Mouse (Mus musculus) large intestine, adult 2 months (tissue): ENCODE measurements around the gene Dph1. TPM values are rescaled to one million over a fixed set of nuclear protein-coding genes. Genes with fewer than 3 reads are reported as not detected.

ENCODE experiments used
- DNase-seq: peaks from one replicate; pipeline ENCODE4 v3.0.0-alpha.2; 2012; ENCODE audit warnings: low read depth, low spot score
- WGBS: fragments of 180-500 bp; shearing (Covaris S2); methylation state at CpG from one replicate; pipeline ENCODE4 v1.1.7; 2018; 5-methylcytosine and 5-hydroxymethylcytosine counted together
- polyA plus RNA-seq: library from polyadenylated mRNA; depleted of rRNA; stranded (reverse); fragments of >200 nt; gene quantifications from 2 replicates; pipeline ENCODE4 v1.2.3, GENCODE M21; 2012; rRNA removed

Gene Dph1
- polyA plus RNA-seq, 1 experiment: 29.7 TPM

- no peak for DNase-seq
- WGBS: 64% methylated on average over 3 of the region's 3 CpGs
Measured at GRCm38 (mm10) chr11:75141038-75141437, 50.0 kb downstream of the Dph1 start.

- WGBS: 50% methylated on average over 5 of the region's 5 CpGs
- no peak for DNase-seq
Measured at GRCm38 (mm10) chr11:75140431-75140830, 50.6 kb downstream of the Dph1 start.

- no peak for DNase-seq
- 47% methylated on average over 11 of the region's 11 CpGs for WGBS
Measured at GRCm38 (mm10) chr11:75139122-75139963, 51.7 kb downstream of the Dph1 start.

- 45% methylated on average over 5 of the region's 5 CpGs for WGBS
Measured at GRCm38 (mm10) chr11:75136666-75137398, 54.2 kb downstream of the Dph1 start.

GRCm38 (mm10) chr11:75135358-75135757 is 55.7 kb downstream of the Dph1 start:
- 85% methylated on average over 4 of the region's 4 CpGs for WGBS
- no peak for DNase-seq

More at GRCm38 (mm10) chr11:75136666-75137398, 54.2 kb downstream of the Dph1 start:
- DNase-seq: no peak

- 77% methylated on average over 5 of the region's 5 CpGs for WGBS
- DNase-seq: no peak
Measured at GRCm38 (mm10) chr11:75134485-75135068, 56.5 kb downstream of the Dph1 start.

GRCm38 (mm10) chr11:75133951-75134350 is 57.1 kb downstream of the Dph1 start:
- no peak for DNase-seq
- 25% methylated on average over 2 of the region's 2 CpGs for WGBS

- 89% methylated on average over 5 of the region's 5 CpGs for WGBS
- no peak for DNase-seq
Measured at GRCm38 (mm10) chr11:75133391-75133790, 57.6 kb downstream of the Dph1 start.

- WGBS: 73% methylated on average over 5 of the region's 5 CpGs
- DNase-seq: no peak
Measured at GRCm38 (mm10) chr11:75132278-75132677, 58.8 kb downstream of the Dph1 start.

- DNase-seq: no peak
- WGBS: 80% methylated on average over 4 of the region's 4 CpGs
Measured at GRCm38 (mm10) chr11:75131300-75131699, 59.7 kb downstream of the Dph1 start.

- WGBS: 95% methylated on average over 6 of the region's 6 CpGs
- no peak for DNase-seq
Measured at GRCm38 (mm10) chr11:75129481-75129880, 61.6 kb downstream of the Dph1 start.

Other genes with a start within 250 kb of the Dph1 start
- 13.2 and 15.0 TPM in 2 replicates for gene Hic1, start 21.7 kb downstream of the Dph1 start, polyA plus RNA-seq
- gene Ovca2, start 12.4 kb downstream of the Dph1 start, polyA plus RNA-seq: 23.8 and 34.4 TPM in 2 replicates
- gene Rtn4rl1, start 2.5 kb upstream of the Dph1 start, polyA plus RNA-seq: 4.1 and 5.9 TPM in 2 replicates
- gene Rpa1, start 157.1 kb upstream of the Dph1 start, polyA plus RNA-seq: 16.4 and 18.6 TPM in 2 replicates
- 1.6 and 2.4 TPM in 2 replicates for gene Smyd4, start 157.2 kb upstream of the Dph1 start, polyA plus RNA-seq
- gene Serpinf1, start 231.5 kb upstream of the Dph1 start, polyA plus RNA-seq: 12.0 and 12.7 TPM in 2 replicates
- gene Serpinf2, start 248.3 kb upstream of the Dph1 start, polyA plus RNA-seq: 2.8 and 3.8 TPM in 2 replicates